Mouse (Mus musculus): ENCODE data around the gene Ewsr1. TPM values are rescaled to one million over a fixed set of nuclear protein-coding genes. Genes with fewer than 3 reads are reported as not detected.
"Not testable (repeated sequence)": the region's sequence is repeated elsewhere in the genome, so short reads cannot be mapped to it uniquely, and the experiment has no call there.

Gene Ewsr1
- total RNA-seq, 2 experiments from 2014 or later, result 68.9 to 74.1 TPM

- peak; percentile 45 for DNase-seq (ENCODE audit: low spot score)
Observed at GRCm38 (mm10) chr11:5098035-5098735, 881 bp downstream of the Ewsr1 start.

DNA sequence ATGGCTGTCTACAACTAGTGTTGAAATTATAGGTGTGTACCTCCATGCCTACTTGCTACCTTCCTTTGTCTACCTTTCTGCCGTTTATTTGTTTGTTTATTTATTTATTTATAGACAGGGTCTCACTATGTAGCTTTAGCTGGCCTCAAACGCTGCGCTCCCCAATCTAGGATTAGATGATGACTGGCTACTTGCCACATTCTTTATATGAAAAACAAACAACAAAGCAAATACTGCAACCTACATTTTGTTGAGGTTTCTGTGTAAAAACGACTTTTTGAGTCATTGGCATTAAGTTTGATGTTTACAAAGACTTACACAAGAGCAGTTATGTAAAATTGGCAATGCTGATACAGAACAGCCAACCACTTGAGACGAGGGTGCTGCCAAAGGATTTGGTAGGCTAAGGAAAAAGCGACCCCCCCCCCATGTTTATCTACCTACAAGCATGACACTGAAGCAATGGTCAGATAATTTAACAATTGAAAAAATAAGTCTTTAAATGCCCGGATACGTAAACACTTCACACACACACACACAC, 2.5 kb downstream of the Ewsr1 start:
- no peak for DNase-seq (ENCODE audit: low spot score)

- DNase-seq (ENCODE audit: low spot score), result no peak
Observed at GRCm38 (mm10) chr11:5095877-5096276, 3.2 kb downstream of the Ewsr1 start.

DNA sequence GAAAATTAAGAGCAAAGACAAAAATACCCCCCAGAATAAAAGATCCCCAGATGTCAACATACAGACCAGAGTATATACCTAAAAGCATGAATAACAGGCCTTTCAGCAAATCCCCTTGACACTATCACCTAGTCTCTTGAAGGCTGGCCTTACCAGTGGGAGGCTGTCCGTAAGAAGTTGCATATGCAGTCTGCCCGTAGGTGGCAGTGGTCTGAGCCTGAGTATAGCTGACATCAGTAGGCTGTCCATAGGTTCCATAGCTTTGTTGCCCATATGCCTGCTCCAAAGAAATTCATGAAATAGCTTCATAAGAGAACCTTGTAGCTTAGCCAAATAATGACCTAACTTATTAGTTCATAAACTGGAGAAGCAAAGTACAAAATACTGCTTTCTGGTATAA, 7.4 kb downstream of the Ewsr1 start:
- no peak for DNase-seq (ENCODE audit: low spot score)

DNA sequence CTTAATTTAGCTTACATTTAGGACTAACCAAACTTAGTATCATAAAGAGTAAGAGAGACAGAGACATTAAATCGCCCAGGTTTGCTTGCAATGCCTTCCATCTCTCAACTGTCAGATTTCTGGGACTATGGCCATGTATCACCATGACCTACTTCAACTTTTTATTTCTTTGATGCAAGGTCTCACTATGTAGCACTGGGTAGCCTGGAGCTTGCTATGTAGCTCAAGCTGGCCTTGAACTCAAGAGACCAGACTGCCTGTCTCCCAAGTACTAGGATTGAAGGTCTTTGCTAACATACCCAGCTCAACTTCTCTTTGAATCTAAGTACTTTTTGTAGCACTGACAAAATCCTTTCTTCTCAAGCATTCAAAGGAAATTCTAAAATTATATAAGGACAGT, 9.9 kb downstream of the Ewsr1 start:
- no peak for DNase-seq (ENCODE audit: low spot score)

DNA sequence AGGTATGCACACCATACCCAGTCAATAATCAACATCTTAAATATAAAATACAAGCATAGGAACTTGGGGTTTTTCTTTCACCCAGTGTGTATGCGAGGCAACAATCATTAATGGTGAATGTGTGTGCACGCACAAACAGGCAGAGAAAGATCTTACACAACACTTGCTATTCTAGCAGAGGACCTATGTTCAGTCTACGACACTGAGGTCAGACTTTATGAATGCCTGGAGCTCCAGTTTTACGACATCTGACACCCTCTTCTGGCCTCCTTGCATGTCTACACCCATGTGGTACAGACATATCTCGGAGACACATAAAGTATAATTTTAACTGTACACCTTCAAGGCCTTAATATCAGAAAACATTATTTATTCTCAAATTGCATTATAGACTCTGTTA, 22.2 kb downstream of the Ewsr1 start:
- DNase-seq (ENCODE audit: low spot score), result not testable (repeated sequence)

GRCm38 (mm10) chr11:5075760-5076159, 23.3 kb downstream of the Ewsr1 start:
- DNase-seq (ENCODE audit: low spot score), result no peak

DNA sequence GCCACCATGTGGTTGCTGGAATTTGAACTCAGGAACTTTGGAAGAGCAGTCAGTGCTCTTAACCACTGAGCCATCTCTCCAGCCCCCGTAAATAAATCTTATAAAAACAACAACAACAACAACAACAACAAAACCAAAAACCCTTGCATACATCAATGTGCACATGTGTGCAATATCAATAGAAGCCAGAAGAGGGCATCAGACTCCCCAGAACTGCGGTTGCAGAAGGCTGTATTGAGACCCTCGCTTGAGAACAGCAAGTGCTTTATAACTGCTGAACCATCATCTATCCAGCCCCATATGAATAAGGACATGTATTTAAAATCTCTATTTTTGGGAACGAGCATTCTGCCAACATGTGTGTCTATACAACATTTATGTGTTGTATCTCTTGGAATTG, 24.2 kb downstream of the Ewsr1 start:
- DNase-seq (ENCODE audit: low spot score), result no peak

DNA sequence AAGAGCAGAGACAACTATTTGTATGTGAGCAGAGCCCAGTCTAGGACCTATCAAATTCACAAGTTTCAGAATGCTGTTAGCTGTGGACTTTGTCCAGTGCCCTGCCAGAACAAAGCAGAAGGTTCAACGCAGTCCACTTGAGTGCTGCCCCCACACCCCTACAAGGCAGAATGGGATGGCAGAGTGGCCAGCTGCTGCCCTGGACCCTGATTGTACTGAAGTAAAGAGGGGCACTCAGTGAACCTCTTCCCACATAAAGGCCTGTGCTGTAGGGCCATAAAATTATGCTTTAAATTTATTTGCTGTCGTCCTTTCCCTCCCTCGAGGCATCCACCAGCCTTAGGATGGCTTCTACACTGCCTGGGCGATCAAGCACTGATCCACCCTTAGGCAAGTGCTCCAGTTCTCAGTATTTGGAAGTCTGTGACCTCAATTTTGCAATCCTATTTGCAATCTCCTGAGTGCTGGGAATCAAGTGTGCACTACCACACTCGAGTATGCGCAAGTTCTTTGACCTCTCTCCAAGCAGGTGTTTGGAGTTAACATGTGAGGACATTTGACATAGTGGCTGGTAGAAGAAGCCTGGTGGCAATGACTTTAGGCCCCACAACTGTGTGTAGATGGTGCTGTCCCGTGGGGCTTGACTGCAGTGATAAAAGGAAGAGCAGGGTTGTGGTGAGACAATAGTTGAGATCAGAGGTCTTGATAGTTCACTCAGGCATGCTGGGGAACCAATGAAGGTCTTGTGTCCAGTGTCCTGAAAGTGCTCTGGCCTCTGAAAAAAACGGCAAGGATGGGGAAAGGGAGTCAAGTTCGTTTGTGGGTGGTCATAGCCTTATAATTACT, 30.7 kb downstream of the Ewsr1 start:
- no peak for DNase-seq (ENCODE audit: low spot score)

DNA sequence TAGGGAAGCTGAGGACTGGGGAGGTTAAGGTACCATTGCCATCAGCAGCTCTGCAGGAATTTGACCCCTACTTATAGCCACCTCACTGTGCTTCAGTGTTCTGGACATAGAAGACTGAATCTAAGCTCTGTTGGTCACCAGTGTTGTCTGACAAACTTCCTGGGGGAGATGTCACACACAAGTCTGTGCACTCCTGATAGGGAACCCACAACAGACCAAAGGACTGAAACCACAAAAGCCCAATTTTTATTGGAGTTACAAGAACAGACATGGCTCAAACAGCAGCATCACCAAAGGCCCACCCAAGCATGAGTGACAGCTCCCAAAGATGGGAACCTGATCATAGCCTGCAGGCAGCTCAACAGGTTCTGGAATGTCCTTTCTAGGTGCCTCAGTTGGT, 32.0 kb downstream of the Ewsr1 start:
- no peak for DNase-seq (ENCODE audit: low spot score)

GRCm38 (mm10) chr11:5065056-5065821, 33.8 kb downstream of the Ewsr1 start, which contains the start of gene Gas2l1:
Gas2l1 (minus strand) TSS chr11:5065327.
- peak; percentile 89 for DNase-seq (ENCODE audit: low spot score)

DNA sequence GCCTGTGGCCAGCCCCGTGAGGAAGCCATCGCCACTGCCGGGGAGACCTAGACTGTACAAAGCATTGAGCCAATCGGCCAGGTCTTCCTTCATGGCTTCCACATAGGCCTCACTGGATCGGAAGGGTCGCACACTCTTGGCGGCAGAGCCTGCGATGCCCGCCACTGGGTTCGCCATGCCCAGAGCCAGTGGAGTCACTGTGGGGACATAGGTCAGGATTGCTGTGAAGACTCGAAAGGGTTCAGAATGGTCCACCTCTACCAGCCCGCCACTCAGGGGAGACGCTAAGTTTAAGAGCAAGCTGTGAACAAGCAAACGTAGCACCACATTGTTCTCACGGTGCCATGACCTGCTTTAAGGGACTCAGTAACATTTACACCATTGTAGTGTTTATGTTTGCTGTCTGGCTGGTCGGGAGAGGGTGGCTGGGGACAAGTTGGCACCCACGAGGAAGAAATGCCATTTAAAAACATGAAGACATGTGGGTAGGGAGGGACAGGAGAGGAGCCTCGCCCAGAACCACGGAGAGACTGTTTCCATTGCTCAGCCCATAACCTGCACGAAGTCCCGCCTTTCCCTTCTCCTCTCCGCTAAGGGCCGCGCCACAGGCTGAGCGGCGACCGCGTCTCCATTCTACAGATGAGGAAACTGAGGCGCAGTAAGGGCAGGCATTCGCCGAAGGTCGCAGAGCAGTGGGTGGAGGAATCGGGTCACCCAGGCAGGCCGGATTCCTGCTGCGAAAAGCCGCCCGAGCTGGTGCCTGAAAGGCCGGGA, 34.6 kb downstream of the Ewsr1 start:
- DNase-seq (ENCODE audit: low spot score), result no peak

GRCm38 (mm10) chr11:5063561-5064281, 35.3 kb downstream of the Ewsr1 start:
- no peak for DNase-seq (ENCODE audit: low spot score)

GRCm38 (mm10) chr11:5062860-5063505, 36.1 kb downstream of the Ewsr1 start:
- DNase-seq (ENCODE audit: low spot score), result no peak

DNA sequence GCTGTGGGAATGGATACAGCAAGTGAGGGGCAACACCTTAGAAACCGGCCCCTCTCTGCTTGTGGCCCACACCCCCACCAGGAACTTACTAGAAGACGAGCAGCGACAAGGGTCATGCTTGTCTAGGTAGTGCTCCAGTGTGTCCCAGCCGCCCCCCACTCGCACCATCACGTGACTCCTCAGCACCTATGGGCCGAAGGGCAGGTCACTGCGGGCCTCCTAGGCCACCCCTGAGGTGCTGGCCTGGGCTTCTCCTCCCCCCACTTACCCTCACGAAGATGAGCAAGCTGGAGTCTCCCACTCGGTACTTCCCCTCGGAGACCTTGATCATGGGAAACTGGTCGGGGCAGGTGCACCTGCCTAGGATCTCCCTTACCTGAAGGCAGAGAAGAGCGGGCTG, 36.7 kb downstream of the Ewsr1 start:
- no peak for DNase-seq (ENCODE audit: low spot score)

DNA sequence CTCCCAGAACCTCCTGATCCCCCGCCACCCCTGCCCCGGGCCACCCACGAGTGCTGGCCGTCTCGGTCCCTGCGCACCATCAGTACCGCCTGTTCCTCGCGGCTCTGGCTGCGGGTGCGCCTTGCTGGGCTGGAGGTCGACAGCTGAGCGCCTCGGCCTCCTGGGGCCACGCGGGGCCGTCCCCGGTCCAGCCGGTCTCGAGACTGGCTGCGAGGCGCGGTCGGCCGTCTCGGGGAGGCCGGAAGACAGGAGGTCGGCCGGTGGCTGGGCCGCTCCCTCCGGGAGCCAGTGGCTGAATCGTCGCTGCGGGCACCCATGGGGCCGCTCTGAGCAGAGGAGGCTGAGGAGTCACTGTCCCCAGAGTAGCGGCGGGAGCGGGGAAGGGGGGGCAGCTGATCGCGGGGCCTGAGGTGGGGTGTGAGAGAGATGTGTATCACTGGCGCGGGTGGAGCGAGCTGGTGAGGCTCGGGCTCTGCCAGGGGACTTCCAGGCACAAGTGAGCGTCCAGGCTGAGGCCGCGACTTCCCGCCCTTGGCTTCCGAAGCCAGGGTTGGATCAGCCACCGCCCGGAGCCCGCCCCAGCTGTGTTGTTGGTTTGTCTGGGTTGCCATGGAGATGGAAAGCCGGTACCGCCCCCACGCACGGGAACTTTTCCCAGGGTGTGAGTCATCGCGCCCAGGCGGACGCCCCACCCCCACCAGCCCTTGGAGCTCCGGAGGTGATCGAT, 37.5 kb downstream of the Ewsr1 start:
- DNase-seq (ENCODE audit: low spot score), result peak; percentile 93

DNA sequence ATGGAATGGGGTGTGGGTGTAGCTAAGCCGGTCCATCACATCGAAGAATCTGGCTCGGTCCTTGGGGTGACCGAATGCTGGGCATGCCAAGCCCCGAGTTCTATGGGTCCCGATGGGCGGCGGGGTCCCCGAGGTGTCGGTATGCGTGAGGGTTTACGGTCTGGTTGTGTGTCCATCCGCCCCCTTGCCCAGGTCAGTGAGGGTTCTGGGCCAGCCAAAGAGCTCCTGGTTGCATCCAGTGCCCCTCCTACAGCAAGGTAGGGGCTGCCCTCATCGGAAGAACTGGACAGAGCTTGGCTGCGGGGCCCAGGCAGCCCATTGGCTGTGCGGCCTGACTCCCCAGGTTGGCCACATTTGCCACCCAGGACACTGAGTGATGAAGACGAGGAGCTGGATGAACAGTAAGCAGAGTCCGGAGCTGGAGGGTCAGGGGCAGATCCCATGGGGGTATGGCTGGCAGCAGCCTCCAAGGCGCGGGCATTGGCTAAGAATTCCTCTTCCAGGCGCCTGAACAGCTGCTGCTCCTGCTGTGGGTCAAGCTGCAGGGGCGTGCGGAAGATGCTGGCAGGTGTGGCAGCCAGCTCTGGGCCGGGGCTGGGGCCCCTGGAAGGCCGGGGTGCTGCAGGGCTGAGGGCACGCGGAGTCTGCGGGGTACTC, 38.2 kb downstream of the Ewsr1 start:
- DNase-seq (ENCODE audit: low spot score), result no peak

DNA sequence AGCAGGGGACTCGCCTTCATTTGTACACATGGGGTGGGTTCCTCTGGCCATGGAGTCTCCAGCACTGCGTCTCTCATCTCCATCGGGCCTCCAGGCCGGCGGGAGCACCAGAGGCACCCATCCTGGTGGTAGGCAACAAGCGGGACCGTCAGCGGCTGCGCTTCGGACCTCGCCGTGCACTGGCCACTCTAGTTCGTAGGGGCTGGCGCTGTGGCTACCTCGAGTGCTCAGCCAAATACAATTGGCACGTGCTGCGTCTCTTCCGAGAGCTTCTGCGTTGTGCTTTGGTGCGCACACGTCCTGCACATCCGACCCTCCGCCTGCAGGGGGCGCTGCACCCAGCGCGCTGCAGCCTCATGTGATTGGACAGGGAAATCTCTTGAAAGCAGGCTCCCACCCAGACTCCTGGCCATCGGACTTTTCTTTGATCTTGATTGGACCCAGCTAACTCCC, 39.3 kb downstream of the Ewsr1 start:
- no peak for DNase-seq (ENCODE audit: low spot score)

All from gastrocnemius, adult 18-20 months (tissue).